Mouse (Mus musculus) megakaryocyte, embryonic 14.5 days (primary cell): ENCODE measurements around the gene Gls2.

Experiments
- FLI1 ChIP-seq: IDR thresholded peaks from 2 replicates; pipeline ENCODE4 v1.6.1; 2012; ENCODE audit warnings: low read length, inconsistent platforms, mixed read lengths
- GATA1 ChIP-seq: IDR thresholded peaks from 3 replicates; pipeline ENCODE4 v1.6.1; 2012; ENCODE audit warnings: mixed read lengths, low read length, inconsistent platforms, borderline replicate concordance

- TF ChIP-seq FLI1, result no peak
- TF ChIP-seq GATA1, result no peak
Measured at GRCm38 (mm10) chr10:128177316-128177715, 16.9 kb upstream of the Gls2 start.
